Mouse (Mus musculus) CD4-positive, CD25-positive, alpha-beta regulatory T cell, adult 4 months (primary cell): ENCODE data around the gene Ap4b1. TPM values are rescaled to one million over a fixed set of nuclear protein-coding genes. Genes with fewer than 3 reads are reported as not detected.
"Not testable (repeated sequence)": the region's sequence is repeated elsewhere in the genome, so short reads cannot be mapped to it uniquely, and the experiment has no call there.

Experiments
- ATAC-seq: one replicate; pipeline ENCODE4 v1.8.0; 2017
- polyA plus RNA-seq, 2 experiments: library from polyadenylated mRNA; unstranded; fragments of 100-300 nt; shearing (Covaris generic); gene quantifications; one replicate each; pipeline ENCODE4 v1.2.1; 2017

The Ap4b1 gene
- 10 to 100 TPM; 20.6 to 31.7 TPM for polyA plus RNA-seq

GRCm38 (mm10) chr3:103808891-103809798 is at the start of gene Ap4b1, which contains the start of the genes Dclre1b and Gm43064:
Gene Ap4b1 (plus strand): TSS chr3:103809520.
Gene Dclre1b (minus strand): TSS chr3:103809444.
Gene Gm43064 (plus strand): TSS chr3:103809573.
- peak; percentile 87 for ATAC-seq

- no peak for ATAC-seq
Measured at GRCm38 (mm10) chr3:103766789-103767188, 42.5 kb upstream of the Ap4b1 start.

GRCm38 (mm10) chr3:103771531-103772130 is 37.7 kb upstream of the Ap4b1 start:
- no peak for ATAC-seq

GRCm38 (mm10) chr3:103772846-103773245 is 36.5 kb upstream of the Ap4b1 start:
- peak; percentile 78 for ATAC-seq

- ATAC-seq: peak; percentile 28
Measured at GRCm38 (mm10) chr3:103773508-103773907, 35.8 kb upstream of the Ap4b1 start.

- ATAC-seq: peak; percentile 6
Measured at GRCm38 (mm10) chr3:103774009-103774408, 35.3 kb upstream of the Ap4b1 start.

GRCm38 (mm10) chr3:103777940-103778339 is 31.4 kb upstream of the Ap4b1 start:
- no peak for ATAC-seq

GRCm38 (mm10) chr3:103778660-103779059 is 30.7 kb upstream of the Ap4b1 start:
- ATAC-seq: no peak

- ATAC-seq: no peak
Measured at GRCm38 (mm10) chr3:103779183-103779582, 30.1 kb upstream of the Ap4b1 start.

- peak; percentile 15 for ATAC-seq
Measured at GRCm38 (mm10) chr3:103780271-103780670, 29.0 kb upstream of the Ap4b1 start.

GRCm38 (mm10) chr3:103780777-103781176 is 28.5 kb upstream of the Ap4b1 start:
- ATAC-seq: peak; percentile 65

- ATAC-seq: no peak
Measured at GRCm38 (mm10) chr3:103782844-103783609, 26.3 kb upstream of the Ap4b1 start.

- no peak for ATAC-seq
Measured at GRCm38 (mm10) chr3:103787225-103787624, 22.1 kb upstream of the Ap4b1 start.

- no peak for ATAC-seq
Measured at GRCm38 (mm10) chr3:103789096-103789495, 20.2 kb upstream of the Ap4b1 start.

GRCm38 (mm10) chr3:103789891-103790345 is 19.4 kb upstream of the Ap4b1 start:
- peak; percentile 67 for ATAC-seq

GRCm38 (mm10) chr3:103790346-103791145 is 18.8 kb upstream of the Ap4b1 start:
- ATAC-seq: peak; percentile 13

GRCm38 (mm10) chr3:103791230-103792110 is 17.9 kb upstream of the Ap4b1 start, which contains the start of gene Hipk1:
Gene Hipk1 (minus strand): TSS chr3:103791563.
- ATAC-seq: peak; percentile 90

GRCm38 (mm10) chr3:103792111-103792406 is 17.3 kb upstream of the Ap4b1 start:
- ATAC-seq: not testable (repeated sequence)

GRCm38 (mm10) chr3:103792566-103792965 is 16.8 kb upstream of the Ap4b1 start:
- ATAC-seq: no peak

GRCm38 (mm10) chr3:103796389-103796788 is 12.9 kb upstream of the Ap4b1 start:
- ATAC-seq: no peak

GRCm38 (mm10) chr3:103799507-103799906 is 9.8 kb upstream of the Ap4b1 start:
- ATAC-seq: no peak
